Mouse (Mus musculus) kidney, embryonic 15.5 days (tissue): ENCODE data around the gene Ebf4. TPM values are rescaled to one million over a fixed set of nuclear protein-coding genes. Genes with fewer than 3 reads are reported as not detected.
A peak's percentile ranks its signal among the peaks of the same experiment; 100 is the strongest.

Source experiments
- ATAC-seq: fragments of 200-750 bp; cut with Nextera tagmentation; replicated peaks from 2 replicates; pipeline ENCODE4 v1.8.0; 2017; ENCODE audit warnings: moderate TSS enrichment; ENCODE audit not compliant: low FRiP score
- H3K27ac ChIP-seq: fragments of 300-500 bp; sonication (generic); 2 replicates; pipeline ENCODE4 v1.5.1; 2015; ENCODE audit warnings: mild to moderate bottlenecking, inconsistent platforms
- H3K27me3 ChIP-seq: fragments of 300-500 bp; sonication (generic); 2 replicates; pipeline ENCODE4 v1.6.1; 2015; ENCODE audit warnings: inconsistent platforms
- H3K36me3 ChIP-seq: fragments of 300-500 bp; sonication (generic); 2 replicates; pipeline ENCODE4 v1.6.1; 2015; ENCODE audit warnings: inconsistent platforms
- H3K4me1 ChIP-seq: fragments of 300-500 bp; sonication (generic); 2 replicates; pipeline ENCODE4 v1.6.1; 2015; ENCODE audit warnings: inconsistent platforms
- H3K4me2 ChIP-seq: fragments of 300-500 bp; sonication (generic); 2 replicates; pipeline ENCODE4 v1.6.1; 2015; ENCODE audit warnings: moderate library complexity, mild to moderate bottlenecking, inconsistent platforms
- H3K4me3 ChIP-seq: fragments of 300-500 bp; sonication (generic); replicated peaks from 2 replicates; pipeline ENCODE4 v1.5.1; 2015; ENCODE audit warnings: mild to moderate bottlenecking, inconsistent platforms
- H3K9ac ChIP-seq: fragments of 300-500 bp; sonication (generic); 2 replicates; pipeline ENCODE4 v1.6.1; 2015; ENCODE audit warnings: mild to moderate bottlenecking, inconsistent platforms
- H3K9me3 ChIP-seq: fragments of 300-500 bp; sonication (generic); replicated peaks from 2 replicates; pipeline ENCODE4 v1.6.1; 2016; ENCODE audit warnings: inconsistent platforms
- WGBS: fragments of 180-500 bp; shearing (Covaris S2); methylation state at CpG from one replicate; pipeline ENCODE4 v1.1.7; 2015; ENCODE audit warnings: mixed read lengths; 5-methylcytosine and 5-hydroxymethylcytosine counted together
- polyA plus RNA-seq: library from polyadenylated mRNA; unstranded; fragments of >200 nt; fragmentation: Nextera tagmentation; extraction: Ambion mirVana; gene quantifications from 2 replicates; pipeline ENCODE4 v1.2.1, GENCODE M21; 2015

Gene Ebf4
- polyA plus RNA-seq, 1 experiment from 2014 or later, result 2.8 TPM

- H3K4me2 ChIP-seq, result no peak overlapping the region
- H3K4me3 ChIP-seq, result no peak overlapping the region
- no peak for ATAC-seq
- no peaks in the 10 kb centered on the region for H3K27me3 ChIP-seq
- WGBS, result 37% methylated on average over 8 of the region's 8 CpGs
- no peak overlapping the region for H3K9ac ChIP-seq
- no peak overlapping the region for H3K27ac ChIP-seq
- H3K9me3 ChIP-seq, result no peaks in the 10 kb centered on the region
- peaks cover 38% of the 10 kb centered on the region for H3K4me1 ChIP-seq
- H3K36me3 ChIP-seq, result peaks cover 71% of the 10 kb centered on the region
Observed at GRCm38 (mm10) chr2:130279600-130280091, 15.3 kb upstream of the Ebf4 start.

DNA sequence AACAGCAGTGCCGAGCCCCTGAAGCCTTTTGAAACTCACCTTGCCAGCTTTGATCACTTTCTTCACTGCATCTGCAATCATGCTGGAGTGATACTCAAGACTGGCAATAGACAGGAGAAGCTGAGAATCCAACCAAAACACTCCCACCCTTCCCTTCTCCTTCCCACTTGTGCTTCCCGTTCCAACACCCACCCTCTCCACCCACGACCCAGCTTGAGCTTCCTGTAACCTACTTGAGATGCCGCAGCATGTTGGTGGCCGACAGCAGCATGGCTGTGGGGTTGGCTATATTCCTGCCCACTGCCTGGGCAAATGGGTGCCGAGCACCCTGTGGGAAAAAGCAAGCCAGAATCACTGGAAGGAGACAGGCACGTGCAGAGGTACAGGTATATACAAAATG is 14.7 kb upstream of the Ebf4 start:
- WGBS, result 56% methylated on average over 7 of the region's 7 CpGs
- Histone ChIP-seq H3K9me3 (no peaks in the 10 kb centered on the region), H3K4me3 (no peak overlapping the region), H3K27me3 (no peaks in the 10 kb centered on the region), H3K4me2 (no peak overlapping the region), H3K9ac (no peak overlapping the region), H3K36me3 (peaks cover 71% of the 10 kb centered on the region), H3K27ac (no peak overlapping the region), H3K4me1 (peaks cover 41% of the 10 kb centered on the region)
- ATAC-seq, result no peak

GRCm38 (mm10) chr2:130280818-130281217 is 14.2 kb upstream of the Ebf4 start:
- Histone ChIP-seq H3K4me3 (no peak overlapping the region), H3K4me1 (peaks cover 37% of the 10 kb centered on the region), H3K9me3 (no peaks in the 10 kb centered on the region), H3K27me3 (no peaks in the 10 kb centered on the region), H3K27ac (no peak overlapping the region), H3K36me3 (peaks cover 66% of the 10 kb centered on the region), H3K4me2 (no peak overlapping the region), H3K9ac (no peak overlapping the region)
- WGBS, result 68% methylated on average over 4 of the region's 4 CpGs
- ATAC-seq, result no peak

- peak; percentile 84 for ATAC-seq
- Histone ChIP-seq H3K27ac (peak within 1 kb of the TSS; percentile 88), H3K9ac (peak within 1 kb of the TSS; percentile 91), H3K27me3 (no peaks in the 10 kb centered on the region), H3K9me3 (no peaks in the 10 kb centered on the region), H3K4me1 (peaks cover 20% of the 10 kb centered on the region), H3K4me2 (peak within 1 kb of the TSS; percentile 74), H3K36me3 (peaks cover 36% of the 10 kb centered on the region), H3K4me3 (peak within 1 kb of the TSS; percentile 68)
- WGBS, result under 1% methylated on average over 51 of the region's 51 CpGs
Observed at GRCm38 (mm10) chr2:130283854-130284654, 10.9 kb upstream of the Ebf4 start, which contains the start of gene Idh3b. Idh3b (minus strand) TSS chr2:130284547.

DNA sequence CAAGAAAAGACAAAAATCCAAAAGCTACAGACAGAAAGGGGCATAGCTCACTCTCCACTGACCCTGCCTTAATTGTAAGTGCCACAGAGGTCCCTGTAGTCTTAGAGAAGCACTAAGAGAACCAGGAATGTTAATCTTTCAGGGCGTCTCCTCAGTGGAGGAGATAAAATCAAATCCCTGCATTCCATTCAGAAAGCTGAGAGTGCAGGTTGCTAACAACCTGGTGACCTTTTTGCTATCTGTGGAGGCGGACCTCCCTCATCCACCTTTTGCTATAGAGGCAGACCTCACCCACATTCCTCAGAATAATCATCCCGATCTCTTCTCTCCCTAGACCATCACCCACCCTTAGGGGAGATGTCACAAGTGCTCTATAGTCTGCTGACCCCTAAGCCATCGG is 5.9 kb upstream of the Ebf4 start:
- Histone ChIP-seq H3K4me1 (peaks cover 32% of the 10 kb centered on the region), H3K36me3 (no peaks in the 10 kb centered on the region), H3K9ac (no peak overlapping the region), H3K27ac (no peak overlapping the region), H3K4me3 (no peak overlapping the region), H3K4me2 (no peak overlapping the region), H3K27me3 (peaks cover 15% of the 10 kb centered on the region), H3K9me3 (no peaks in the 10 kb centered on the region)
- no peak for ATAC-seq
- WGBS, result 65% methylated on average over 4 of the region's 4 CpGs

DNA sequence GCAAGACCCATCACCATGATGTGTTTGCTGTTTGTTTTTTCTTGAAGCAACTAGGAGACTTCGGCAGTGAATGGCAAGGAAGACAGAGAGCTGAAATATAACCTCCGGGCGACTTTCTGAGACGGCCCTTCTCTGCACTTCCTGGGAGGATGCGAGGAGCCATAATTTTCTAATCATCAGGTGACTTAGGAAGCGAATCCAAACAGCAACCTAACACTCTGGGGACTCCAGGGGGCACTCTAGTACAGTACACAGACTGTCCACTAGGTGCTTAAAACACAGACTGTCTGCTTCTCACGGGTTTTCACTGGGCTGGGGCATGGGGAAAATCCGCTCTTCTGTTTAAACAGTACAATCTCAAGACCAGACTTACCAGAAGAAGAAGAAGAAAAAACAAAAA is 3.5 kb upstream of the Ebf4 start:
- Histone ChIP-seq H3K4me3 (no peak overlapping the region), H3K36me3 (no peaks in the 10 kb centered on the region), H3K9me3 (no peaks in the 10 kb centered on the region), H3K27me3 (peaks cover 32% of the 10 kb centered on the region), H3K9ac (no peak overlapping the region), H3K4me2 (peak overlapping the region; percentile 34; the same call in 1 of the 2 replicates), H3K27ac (no peak overlapping the region), H3K4me1 (peaks cover 45% of the 10 kb centered on the region)
- 4% methylated on average over 8 of the region's 8 CpGs for WGBS
- no peak for ATAC-seq

DNA sequence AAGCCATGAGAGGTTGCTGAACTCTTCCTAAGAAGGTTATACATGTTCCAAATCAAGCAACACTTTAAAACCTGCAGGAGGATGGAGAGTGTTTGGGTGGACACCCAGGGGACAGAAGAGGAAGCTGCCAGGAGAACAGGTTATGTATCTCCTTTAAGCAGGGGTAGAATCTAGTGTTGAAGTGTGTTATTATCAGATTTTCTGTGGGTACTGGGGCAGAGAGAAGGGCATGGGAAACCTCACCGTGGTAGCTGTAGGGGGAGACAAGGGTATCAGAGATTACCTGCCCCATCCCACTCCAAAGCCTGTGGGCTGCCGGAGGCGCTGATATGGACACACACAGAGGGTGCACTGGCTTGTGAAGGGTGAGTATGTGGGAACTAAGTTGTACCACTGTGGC is 2.0 kb upstream of the Ebf4 start:
- WGBS, result 28% methylated on average over 3 of the region's 3 CpGs
- Histone ChIP-seq H3K4me2 (0 out of 2 replicates have a peak overlapping the region, but pooled peaks have one; percentile 90), H3K9me3 (no peaks in the 10 kb centered on the region), H3K27me3 (peaks cover 44% of the 10 kb centered on the region), H3K27ac (peak overlapping the region; percentile 63; the same call in 1 of the 2 replicates), H3K36me3 (0 out of 2 replicates have a peak, but pooled peaks cover under 1% of the 10 kb centered on the region), H3K9ac (no peak overlapping the region), H3K4me1 (peaks cover 55% of the 10 kb centered on the region), H3K4me3 (no peak overlapping the region)
- no peak for ATAC-seq

GRCm38 (mm10) chr2:130293486-130293885 is 1.5 kb upstream of the Ebf4 start:
- 4% methylated on average over 4 of the region's 4 CpGs for WGBS
- H3K9me3 ChIP-seq, result no peaks in the 10 kb centered on the region
- peak; percentile 69 for ATAC-seq
- H3K4me1 ChIP-seq, result peaks cover 55% of the 10 kb centered on the region
- H3K4me3 ChIP-seq, result peak overlapping the region; percentile 7; the same call in 1 of the 2 replicates
- no peak overlapping the region for H3K9ac ChIP-seq
- H3K4me2 ChIP-seq, result peak overlapping the region; percentile 90
- peaks cover 44% of the 10 kb centered on the region for H3K27me3 ChIP-seq
- H3K36me3 ChIP-seq, result 0 out of 2 replicates have a peak, but pooled peaks cover 4% of the 10 kb centered on the region
- peak overlapping the region; percentile 63; the same call in 1 of the 2 replicates for H3K27ac ChIP-seq

DNA sequence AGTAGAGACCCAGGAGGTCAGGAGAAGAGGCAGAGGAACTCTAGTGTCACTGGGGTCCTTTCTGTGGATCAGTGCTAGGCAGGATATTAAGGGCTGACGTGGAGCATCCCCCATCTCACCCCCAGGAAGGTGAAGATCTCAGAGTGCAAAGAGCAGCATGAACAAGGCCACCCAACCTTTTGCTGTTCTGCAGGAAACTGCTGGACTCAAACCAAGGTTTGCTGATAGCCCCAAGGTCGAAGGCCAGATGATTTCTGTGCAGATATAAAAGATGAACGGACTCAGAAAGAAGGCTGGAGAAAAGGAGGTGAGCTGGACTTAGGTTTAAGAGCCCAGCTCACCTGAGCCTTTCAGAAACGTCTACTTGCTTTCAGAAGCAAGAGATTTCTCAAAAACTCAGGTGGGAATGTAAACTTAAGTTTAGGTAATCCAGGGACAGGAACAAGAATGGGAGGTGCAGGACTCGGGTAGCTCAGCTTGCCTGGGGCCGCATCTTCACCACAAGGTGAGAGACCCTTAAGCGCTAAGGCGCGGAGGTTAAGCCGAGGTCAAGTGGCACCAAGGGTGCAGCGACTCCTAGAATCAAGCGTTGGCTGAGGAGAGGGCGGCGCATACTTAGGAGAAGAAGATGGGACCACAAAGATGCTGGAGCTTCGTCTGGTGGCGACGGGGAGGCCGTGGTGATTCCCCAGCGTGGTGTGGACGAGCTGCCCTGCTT is 592 bp upstream of the Ebf4 start:
- no peaks in the 10 kb centered on the region for H3K9me3 ChIP-seq
- H3K4me2 ChIP-seq, result peak overlapping the region; percentile 90
- H3K27ac ChIP-seq, result peak overlapping the region; percentile 65; the same call in 1 of the 2 replicates
- peak overlapping the region; percentile 69 for H3K9ac ChIP-seq
- H3K4me3 ChIP-seq, result peak overlapping the region; percentile 78
- 0 out of 2 replicates have a peak, but pooled peaks cover 8% of the 10 kb centered on the region for H3K36me3 ChIP-seq
- peaks cover 55% of the 10 kb centered on the region for H3K4me1 ChIP-seq
- peaks cover 44% of the 10 kb centered on the region for H3K27me3 ChIP-seq
- ATAC-seq, result no peak; the same call in none of the 2 replicates
- 9% methylated on average over 20 of the region's 20 CpGs for WGBS

DNA sequence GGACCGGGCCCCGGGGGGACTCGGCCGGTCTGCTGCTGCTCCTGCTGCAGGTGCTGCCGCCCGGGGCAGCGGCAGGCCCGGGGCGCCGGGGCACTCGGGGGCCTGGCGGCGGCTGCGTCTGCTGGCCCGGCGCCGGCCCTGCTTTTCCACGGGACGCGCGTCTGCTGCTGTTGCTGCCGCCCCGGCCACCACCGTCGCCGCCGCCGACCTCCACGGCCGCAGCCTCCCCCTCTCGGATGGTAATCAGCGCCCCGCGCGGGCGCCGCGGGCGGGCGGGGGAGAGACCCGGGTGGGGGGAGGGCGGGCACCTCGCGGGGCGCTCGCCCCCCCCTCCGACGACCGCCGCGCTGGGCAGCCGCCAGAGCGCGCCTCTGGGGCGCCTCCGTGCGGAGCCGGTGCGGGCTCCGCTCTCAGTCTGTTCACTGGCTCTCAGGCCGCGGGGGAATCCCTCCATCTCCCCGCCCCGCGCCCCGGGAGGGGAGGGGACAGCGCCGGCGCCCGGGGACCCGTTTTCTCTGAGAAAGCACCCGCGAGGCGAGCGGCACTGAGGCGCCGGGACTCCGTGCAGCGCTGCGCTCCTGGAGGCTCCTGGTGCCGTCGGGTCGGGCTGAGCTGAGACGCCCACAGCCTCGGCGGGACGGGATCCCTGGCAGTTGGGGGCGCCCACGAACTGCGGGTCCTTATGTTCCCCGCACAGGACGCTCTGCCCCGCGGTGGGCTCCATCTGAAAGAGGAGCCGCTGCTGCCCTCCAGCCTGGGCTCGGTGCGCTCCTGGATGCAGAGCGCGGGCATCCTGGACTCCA is 563 bp downstream of the Ebf4 start:
- ATAC-seq, result peak; percentile 50
- Histone ChIP-seq H3K27ac (peak overlapping the region; percentile 65), H3K4me3 (peak overlapping the region; percentile 78), H3K4me2 (peak overlapping the region; percentile 90), H3K9ac (peak overlapping the region; percentile 69), H3K9me3 (no peaks in the 10 kb centered on the region), H3K27me3 (peaks cover 44% of the 10 kb centered on the region), H3K4me1 (peaks cover 55% of the 10 kb centered on the region), H3K36me3 (0 out of 2 replicates have a peak, but pooled peaks cover 8% of the 10 kb centered on the region)
- WGBS, result under 1% methylated on average over 88 of the region's 99 CpGs

GRCm38 (mm10) chr2:130296134-130296745 is 1.3 kb downstream of the Ebf4 start:
- H3K9me3 ChIP-seq, result no peaks in the 10 kb centered on the region
- peak; percentile 20 for ATAC-seq
- H3K4me2 ChIP-seq, result peak overlapping the region; percentile 90
- 1% methylated on average over 20 of the region's 20 CpGs for WGBS
- H3K27ac ChIP-seq, result no peak overlapping the region
- H3K36me3 ChIP-seq, result 0 out of 2 replicates have a peak, but pooled peaks cover 8% of the 10 kb centered on the region
- H3K4me1 ChIP-seq, result peaks cover 53% of the 10 kb centered on the region
- peaks cover 44% of the 10 kb centered on the region for H3K27me3 ChIP-seq
- peak overlapping the region; percentile 78 for H3K4me3 ChIP-seq
- peak overlapping the region; percentile 69; the same call in 1 of the 2 replicates for H3K9ac ChIP-seq
